Mouse (Mus musculus): Measurements from ENCODE around the gene Yy1. TPM values are rescaled to one million over a fixed set of nuclear protein-coding genes. Genes with fewer than 3 reads are reported as not detected.

Gene Yy1
- polyA plus RNA-seq, 1 experiment = 6.9 TPM

- Histone ChIP-seq H3K4me3 (ENCODE audit: control insufficient read depth, low read depth, low read length) (no peak overlapping the region), H3K27me3 (ENCODE audit: control insufficient read depth, insufficient read depth, low read length) (no peaks in the 10 kb centered on the region), H3K36me3 (ENCODE audit: control insufficient read depth, insufficient read depth, low read length) (no peaks in the 10 kb centered on the region), H3K4me1 (ENCODE audit: control insufficient read depth, insufficient read depth, low read length) (peaks cover 13% of the 10 kb centered on the region), H3K27ac (ENCODE audit: control insufficient read depth, insufficient read depth, low read depth, low read length) (no peak overlapping the region)
- TF ChIP-seq CTCF (IDR thresholded peaks at IDR 0.05; ENCODE audit: control insufficient read depth, insufficient read depth, insufficient replicate concordance, low read depth, low read length) = no peak
- TF ChIP-seq POLR2A (IDR thresholded peaks at IDR 0.05; ENCODE audit: control insufficient read depth, low read depth, low read length) = no peak
Measured at GRCm38 (mm10) chr12:108756611-108757010, 36.2 kb upstream of the Yy1 start.

DNA sequence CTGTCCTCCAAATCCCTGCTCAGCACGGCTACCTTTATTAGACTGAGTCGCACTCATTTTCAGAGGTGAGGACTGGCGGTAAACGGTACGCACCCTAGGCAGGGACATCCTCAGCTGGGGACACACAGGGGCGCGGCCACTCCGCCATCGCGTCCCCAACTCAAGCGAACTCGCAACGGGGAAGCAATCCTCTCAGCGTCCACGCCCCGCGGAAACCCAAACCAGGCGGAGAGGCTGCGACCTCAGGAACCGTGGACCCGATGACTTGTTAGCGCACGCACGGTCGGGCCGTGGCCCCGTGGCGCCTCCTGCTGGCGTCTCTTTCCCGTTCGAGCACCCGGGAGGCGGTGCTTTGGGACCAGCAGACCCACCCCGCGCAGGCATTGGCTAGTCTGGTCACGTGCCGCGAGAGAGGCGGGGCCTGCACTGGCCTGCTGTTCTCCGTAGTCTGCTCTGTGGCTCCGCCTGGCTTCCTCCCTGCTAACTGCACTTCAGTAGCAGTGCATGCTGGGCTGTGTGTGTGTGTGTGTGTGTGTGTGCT lies 35.0 kb upstream of the Yy1 start:
- TF ChIP-seq POLR2A (IDR thresholded peaks at IDR 0.05; ENCODE audit: control insufficient read depth, low read depth, low read length) (peak; percentile 80), CTCF (IDR thresholded peaks at IDR 0.05; ENCODE audit: control insufficient read depth, insufficient read depth, insufficient replicate concordance, low read depth, low read length) (peak; percentile 83)
- Histone ChIP-seq H3K27me3 (ENCODE audit: control insufficient read depth, insufficient read depth, low read length) (no peaks in the 10 kb centered on the region), H3K4me1 (ENCODE audit: control insufficient read depth, insufficient read depth, low read length) (peaks cover 13% of the 10 kb centered on the region), H3K36me3 (ENCODE audit: control insufficient read depth, insufficient read depth, low read length) (no peaks in the 10 kb centered on the region), H3K27ac (ENCODE audit: control insufficient read depth, insufficient read depth, low read depth, low read length) (peak overlapping the region; percentile 83), H3K4me3 (ENCODE audit: control insufficient read depth, low read depth, low read length) (peak overlapping the region; percentile 84)

DNA sequence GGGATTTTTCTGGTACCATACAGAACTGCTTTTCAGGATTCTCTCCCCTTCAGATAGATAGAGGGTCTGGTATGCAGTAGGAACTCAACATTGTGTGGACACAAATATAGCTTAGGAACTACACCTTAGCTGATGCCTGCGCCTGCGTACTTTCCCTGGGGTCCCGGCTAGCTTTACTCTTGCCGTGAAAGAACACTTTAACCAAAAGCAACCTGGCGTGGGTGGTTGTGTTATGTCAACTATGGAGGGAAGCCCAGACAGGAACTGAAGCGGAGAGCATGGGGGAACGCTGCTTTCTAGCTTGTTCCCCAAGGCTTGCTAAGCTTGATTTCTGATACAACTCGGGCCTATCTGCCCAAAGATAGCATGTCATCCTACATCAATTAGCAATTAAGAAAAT lies 34.5 kb upstream of the Yy1 start:
- Histone ChIP-seq H3K4me1 (ENCODE audit: control insufficient read depth, insufficient read depth, low read length) (peaks cover 13% of the 10 kb centered on the region), H3K27me3 (ENCODE audit: control insufficient read depth, insufficient read depth, low read length) (no peaks in the 10 kb centered on the region), H3K4me3 (ENCODE audit: control insufficient read depth, low read depth, low read length) (peak overlapping the region; percentile 10), H3K36me3 (ENCODE audit: control insufficient read depth, insufficient read depth, low read length) (no peaks in the 10 kb centered on the region), H3K27ac (ENCODE audit: control insufficient read depth, insufficient read depth, low read depth, low read length) (no peak overlapping the region)
- TF ChIP-seq POLR2A (IDR thresholded peaks at IDR 0.05; ENCODE audit: control insufficient read depth, low read depth, low read length) = no peak
- no peak for TF ChIP-seq CTCF (IDR thresholded peaks at IDR 0.05; ENCODE audit: control insufficient read depth, insufficient read depth, insufficient replicate concordance, low read depth, low read length)

DNA sequence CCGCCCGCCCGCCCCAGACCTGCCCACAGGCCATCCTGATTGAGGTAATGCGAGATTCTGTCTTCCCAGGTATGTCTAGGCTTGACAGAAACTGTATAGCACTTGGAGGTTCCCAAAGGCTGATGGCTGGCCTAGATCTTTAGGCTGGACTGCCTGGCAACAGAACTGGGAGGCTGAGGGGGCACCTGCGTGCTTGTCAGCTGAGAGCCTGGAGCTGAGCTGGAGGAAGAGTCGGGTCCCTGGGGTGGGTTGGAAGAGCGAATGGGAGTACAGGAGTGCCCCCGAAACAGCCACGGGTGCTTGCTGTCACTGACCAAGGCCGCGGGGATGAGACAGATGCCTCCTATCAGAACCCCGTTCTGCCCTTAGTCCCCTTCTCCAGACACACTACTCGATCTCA lies 34.1 kb upstream of the Yy1 start:
- no peaks in the 10 kb centered on the region for H3K27me3 ChIP-seq (ENCODE audit: control insufficient read depth, insufficient read depth, low read length)
- no peak overlapping the region for H3K27ac ChIP-seq (ENCODE audit: control insufficient read depth, insufficient read depth, low read depth, low read length)
- H3K4me1 ChIP-seq (ENCODE audit: control insufficient read depth, insufficient read depth, low read length) = peaks cover 13% of the 10 kb centered on the region
- no peak for TF ChIP-seq CTCF (IDR thresholded peaks at IDR 0.05; ENCODE audit: control insufficient read depth, insufficient read depth, insufficient replicate concordance, low read depth, low read length)
- TF ChIP-seq POLR2A (IDR thresholded peaks at IDR 0.05; ENCODE audit: control insufficient read depth, low read depth, low read length) = no peak
- H3K4me3 ChIP-seq (ENCODE audit: control insufficient read depth, low read depth, low read length) = no peak overlapping the region
- no peaks in the 10 kb centered on the region for H3K36me3 ChIP-seq (ENCODE audit: control insufficient read depth, insufficient read depth, low read length)

DNA sequence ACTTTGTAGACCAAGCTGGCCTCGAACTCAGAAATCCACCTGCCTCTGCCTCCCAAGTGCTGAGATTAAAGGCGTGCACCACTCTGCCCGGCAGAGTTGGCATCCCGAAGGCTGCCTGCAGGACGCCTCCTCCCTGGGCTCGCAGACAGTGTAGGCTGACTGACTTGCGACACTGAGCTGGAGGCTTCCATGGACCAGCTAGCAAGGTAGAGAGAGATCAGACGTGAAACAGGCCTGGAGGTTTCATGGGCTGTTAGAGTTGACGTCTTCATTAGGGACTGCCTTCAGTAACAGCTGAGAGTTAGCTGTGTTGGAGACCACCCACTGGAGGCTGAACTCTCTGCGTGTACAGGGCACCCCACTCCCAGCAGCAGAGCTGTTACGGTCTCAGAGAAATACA lies 33.5 kb upstream of the Yy1 start:
- H3K27ac ChIP-seq (ENCODE audit: control insufficient read depth, insufficient read depth, low read depth, low read length) = no peak overlapping the region
- H3K27me3 ChIP-seq (ENCODE audit: control insufficient read depth, insufficient read depth, low read length) = no peaks in the 10 kb centered on the region
- TF ChIP-seq POLR2A (IDR thresholded peaks at IDR 0.05; ENCODE audit: control insufficient read depth, low read depth, low read length) (no peak), CTCF (IDR thresholded peaks at IDR 0.05; ENCODE audit: control insufficient read depth, insufficient read depth, insufficient replicate concordance, low read depth, low read length) (no peak)
- peaks cover 13% of the 10 kb centered on the region for H3K4me1 ChIP-seq (ENCODE audit: control insufficient read depth, insufficient read depth, low read length)
- no peak overlapping the region for H3K4me3 ChIP-seq (ENCODE audit: control insufficient read depth, low read depth, low read length)
- no peaks in the 10 kb centered on the region for H3K36me3 ChIP-seq (ENCODE audit: control insufficient read depth, insufficient read depth, low read length)

- no peak overlapping the region for H3K4me3 ChIP-seq (ENCODE audit: control insufficient read depth, low read depth, low read length)
- H3K27ac ChIP-seq (ENCODE audit: control insufficient read depth, insufficient read depth, low read depth, low read length) = no peak overlapping the region
- TF ChIP-seq POLR2A (IDR thresholded peaks at IDR 0.05; ENCODE audit: control insufficient read depth, low read depth, low read length) = no peak
- no peak for TF ChIP-seq CTCF (IDR thresholded peaks at IDR 0.05; ENCODE audit: control insufficient read depth, insufficient read depth, insufficient replicate concordance, low read depth, low read length)
- H3K27me3 ChIP-seq (ENCODE audit: control insufficient read depth, insufficient read depth, low read length) = no peaks in the 10 kb centered on the region
- H3K4me1 ChIP-seq (ENCODE audit: control insufficient read depth, insufficient read depth, low read length) = peaks cover 14% of the 10 kb centered on the region
- H3K36me3 ChIP-seq (ENCODE audit: control insufficient read depth, insufficient read depth, low read length) = no peaks in the 10 kb centered on the region
Measured at GRCm38 (mm10) chr12:108760016-108760415, 32.8 kb upstream of the Yy1 start.

GRCm38 (mm10) chr12:108760500-108761020 lies 32.2 kb upstream of the Yy1 start:
- H3K4me1 ChIP-seq (ENCODE audit: control insufficient read depth, insufficient read depth, low read length) = peaks cover 12% of the 10 kb centered on the region
- H3K27ac ChIP-seq (ENCODE audit: control insufficient read depth, insufficient read depth, low read depth, low read length) = no peak overlapping the region
- no peaks in the 10 kb centered on the region for H3K36me3 ChIP-seq (ENCODE audit: control insufficient read depth, insufficient read depth, low read length)
- no peak overlapping the region for H3K4me3 ChIP-seq (ENCODE audit: control insufficient read depth, low read depth, low read length)
- TF ChIP-seq CTCF (IDR thresholded peaks at IDR 0.05; ENCODE audit: control insufficient read depth, insufficient read depth, insufficient replicate concordance, low read depth, low read length) (no peak), POLR2A (IDR thresholded peaks at IDR 0.05; ENCODE audit: control insufficient read depth, low read depth, low read length) (no peak)
- no peaks in the 10 kb centered on the region for H3K27me3 ChIP-seq (ENCODE audit: control insufficient read depth, insufficient read depth, low read length)
